Mouse (Mus musculus) hindbrain, embryonic 16.5 days (tissue): ENCODE measurements at regions not wholly inside any gene's neighbourhood (a gene's known extent, or its start where the extent isn't known, plus 50 kb on each side); places are given as distances from the start of the nearest gene placed in this dataset.

Experiments
- ATAC-seq: fragments of 200-750 bp; cut with Nextera tagmentation; 2 replicates; pipeline ENCODE4 v1.8.0; 2017; ENCODE audit warnings: moderate TSS enrichment, moderate library complexity
- H3K27ac ChIP-seq: fragments of 300-500 bp; sonication (generic); 2 replicates; pipeline ENCODE4 v1.5.1; 2014; ENCODE audit warnings: low read depth, mild to moderate bottlenecking, control low read depth, low read length, moderate library complexity
- H3K27me3 ChIP-seq: fragments of 300-500 bp; sonication (generic); replicated peaks from 2 replicates; pipeline ENCODE4 v1.6.1; 2014; ENCODE audit warnings: low read length; ENCODE audit not compliant: control insufficient read depth, insufficient read depth
- H3K36me3 ChIP-seq: fragments of 300-500 bp; sonication (generic); 2 replicates; pipeline ENCODE4 v1.6.1; 2014; ENCODE audit warnings: mild to moderate bottlenecking, low read length, moderate library complexity, mixed read lengths; ENCODE audit not compliant: control insufficient read depth, insufficient read depth
- H3K4me1 ChIP-seq: fragments of 300-500 bp; sonication (generic); 2 replicates; pipeline ENCODE4 v1.6.1; 2014; ENCODE audit warnings: low read depth, low read length; ENCODE audit not compliant: control insufficient read depth, insufficient read depth
- H3K4me2 ChIP-seq: fragments of 300-500 bp; sonication (generic); 2 replicates; pipeline ENCODE4 v1.6.1; 2014; ENCODE audit warnings: mild to moderate bottlenecking, low read length, control low read depth, moderate library complexity
- H3K4me3 ChIP-seq: fragments of 300-500 bp; sonication (generic); 2 replicates; pipeline ENCODE4 v1.5.1; 2014; ENCODE audit warnings: mild to moderate bottlenecking, low read length, control low read depth, moderate library complexity
- H3K9ac ChIP-seq: fragments of 300-500 bp; sonication (generic); 2 replicates; pipeline ENCODE4 v1.6.1; 2014; ENCODE audit warnings: low read depth, mild to moderate bottlenecking, control low read depth, low read length, moderate library complexity
- H3K9me3 ChIP-seq: fragments of 300-500 bp; sonication (generic); 2 replicates; pipeline ENCODE4 v1.6.1; 2014; ENCODE audit warnings: mild to moderate bottlenecking, low read length, moderate library complexity; ENCODE audit not compliant: control insufficient read depth
- WGBS: fragments of 180-500 bp; shearing (Covaris S2); extraction: QIAGEN DNeasy Blood & Tissue Kit; methylation state at CpG from one replicate; pipeline ENCODE4 v1.1.7; 2014; 5-methylcytosine and 5-hydroxymethylcytosine counted together

GRCm38 (mm10) chr2:47053689-47054088 lies 1760.2 kb upstream of the Acvr2a start:
- no peak for ATAC-seq
- WGBS, result 98% methylated on average over 3 of the region's 3 CpGs
- no peaks in the 10 kb centered on the region for H3K4me1 ChIP-seq

GRCm38 (mm10) chr2:47074191-47074590 lies 1739.7 kb upstream of the Acvr2a start:
- Histone ChIP-seq H3K9me3 (no peaks in the 10 kb centered on the region; the same call in 1 of the 2 replicates), H3K36me3 (no peaks in the 10 kb centered on the region), H3K9ac (no peak overlapping the region), H3K4me2 (no peak overlapping the region), H3K27me3 (no peaks in the 10 kb centered on the region), H3K4me3 (no peak overlapping the region), H3K27ac (no peak overlapping the region), H3K4me1 (no peaks in the 10 kb centered on the region)
- ATAC-seq, result no peak

More at GRCm38 (mm10) chr2:47053689-47054088, 1760.2 kb upstream of the Acvr2a start:
- H3K4me2 ChIP-seq, result no peak overlapping the region
- no peak overlapping the region for H3K9ac ChIP-seq
- no peaks in the 10 kb centered on the region for H3K27me3 ChIP-seq
- H3K4me3 ChIP-seq, result no peak overlapping the region
- no peaks in the 10 kb centered on the region for H3K36me3 ChIP-seq
- no peak overlapping the region for H3K27ac ChIP-seq
- no peaks in the 10 kb centered on the region for H3K9me3 ChIP-seq

GRCm38 (mm10) chr2:47075225-47075624 lies 1738.7 kb upstream of the Acvr2a start:
- H3K9ac ChIP-seq, result no peak overlapping the region
- no peak for ATAC-seq
- no peak overlapping the region for H3K27ac ChIP-seq
- H3K4me1 ChIP-seq, result no peaks in the 10 kb centered on the region
- no peaks in the 10 kb centered on the region for H3K27me3 ChIP-seq
- H3K4me3 ChIP-seq, result no peak overlapping the region
- 93% methylated on average over 3 of the region's 3 CpGs for WGBS
- H3K36me3 ChIP-seq, result no peaks in the 10 kb centered on the region
- no peak overlapping the region for H3K4me2 ChIP-seq
- no peaks in the 10 kb centered on the region; the same call in 1 of the 2 replicates for H3K9me3 ChIP-seq

DNA sequence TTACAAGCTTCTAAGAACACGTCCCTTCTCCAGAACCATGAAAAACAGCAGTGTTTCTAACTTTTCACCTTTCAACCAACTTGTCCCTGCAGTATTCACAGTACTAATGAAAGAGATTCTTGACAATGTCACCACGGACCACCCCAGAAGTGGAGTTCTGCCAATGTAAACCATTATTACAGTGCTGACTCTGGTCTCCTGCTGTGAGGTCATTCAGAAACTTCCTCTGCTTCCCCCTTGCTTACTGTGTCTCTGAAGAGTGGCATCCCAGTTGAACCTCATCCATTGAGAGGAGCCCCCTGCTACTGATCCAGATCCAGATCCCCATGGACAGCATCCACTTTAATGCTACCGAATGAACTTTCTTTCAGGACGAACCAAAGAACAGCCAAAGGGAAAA lies 1725.3 kb upstream of the Acvr2a start:
- no peak overlapping the region for H3K27ac ChIP-seq
- 19% methylated on average over 4 of the region's 4 CpGs for WGBS
- peak; percentile 86 for ATAC-seq
- no peaks in the 10 kb centered on the region for H3K9me3 ChIP-seq
- H3K27me3 ChIP-seq, result no peaks in the 10 kb centered on the region
- no peaks in the 10 kb centered on the region for H3K36me3 ChIP-seq
- H3K4me3 ChIP-seq, result no peak overlapping the region
- H3K4me2 ChIP-seq, result no peak overlapping the region
- no peak overlapping the region for H3K9ac ChIP-seq
- H3K4me1 ChIP-seq, result no peaks in the 10 kb centered on the region

DNA sequence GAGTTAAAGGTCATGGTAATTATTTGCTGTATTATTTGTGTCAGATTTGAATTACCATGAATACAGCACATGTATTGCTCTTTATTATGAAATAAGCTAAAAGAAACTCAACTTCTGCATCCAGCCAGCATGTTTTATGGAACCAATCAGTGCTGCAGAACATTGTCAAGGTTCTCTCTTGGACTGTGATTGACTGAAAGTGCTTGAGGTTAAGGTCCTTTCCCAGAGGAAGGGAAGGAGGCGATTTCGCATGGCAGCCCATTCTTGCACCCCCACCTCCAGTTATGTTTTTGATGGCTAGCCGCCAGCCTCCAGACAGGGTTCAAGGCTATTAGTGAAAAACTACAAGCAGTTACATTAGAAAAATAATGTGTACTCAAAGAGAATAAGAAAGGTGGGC lies 1717.9 kb upstream of the Acvr2a start:
- H3K9ac ChIP-seq, result no peak overlapping the region
- no peak for ATAC-seq
- no peaks in the 10 kb centered on the region for H3K36me3 ChIP-seq
- no peak overlapping the region for H3K4me2 ChIP-seq
- no peaks in the 10 kb centered on the region for H3K9me3 ChIP-seq
- WGBS, result 83% methylated on average over 3 of the region's 3 CpGs
- no peak overlapping the region for H3K27ac ChIP-seq
- H3K4me1 ChIP-seq, result no peaks in the 10 kb centered on the region
- no peak overlapping the region for H3K4me3 ChIP-seq
- H3K27me3 ChIP-seq, result no peaks in the 10 kb centered on the region

DNA sequence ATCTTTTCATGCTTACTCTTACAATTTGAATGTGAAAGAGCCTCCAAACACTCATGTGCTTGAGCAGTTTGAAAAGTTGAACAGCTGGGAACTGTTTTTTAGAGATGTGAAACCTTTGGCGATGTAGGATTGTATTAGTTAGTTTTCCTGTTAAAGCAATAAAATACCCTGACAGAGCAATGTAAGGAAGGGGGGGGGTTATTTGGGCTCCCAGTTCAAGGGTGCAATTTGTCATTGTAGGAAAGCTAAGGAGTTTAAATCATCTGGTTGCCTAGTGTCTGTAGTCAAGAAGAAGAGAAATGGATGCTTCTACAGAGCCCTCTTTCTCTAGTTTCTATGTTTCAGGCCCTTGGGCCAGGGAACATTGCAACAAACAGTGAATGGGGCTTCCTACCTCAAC lies 1674.5 kb upstream of the Acvr2a start:
- Histone ChIP-seq H3K9me3 (no peaks in the 10 kb centered on the region), H3K9ac (no peak overlapping the region), H3K4me2 (no peak overlapping the region), H3K4me1 (no peaks in the 10 kb centered on the region), H3K27ac (no peak overlapping the region), H3K4me3 (no peak overlapping the region), H3K27me3 (no peaks in the 10 kb centered on the region), H3K36me3 (no peaks in the 10 kb centered on the region)
- 79% methylated on average over 1 of the region's 1 CpGs for WGBS
- ATAC-seq, result no peak

DNA sequence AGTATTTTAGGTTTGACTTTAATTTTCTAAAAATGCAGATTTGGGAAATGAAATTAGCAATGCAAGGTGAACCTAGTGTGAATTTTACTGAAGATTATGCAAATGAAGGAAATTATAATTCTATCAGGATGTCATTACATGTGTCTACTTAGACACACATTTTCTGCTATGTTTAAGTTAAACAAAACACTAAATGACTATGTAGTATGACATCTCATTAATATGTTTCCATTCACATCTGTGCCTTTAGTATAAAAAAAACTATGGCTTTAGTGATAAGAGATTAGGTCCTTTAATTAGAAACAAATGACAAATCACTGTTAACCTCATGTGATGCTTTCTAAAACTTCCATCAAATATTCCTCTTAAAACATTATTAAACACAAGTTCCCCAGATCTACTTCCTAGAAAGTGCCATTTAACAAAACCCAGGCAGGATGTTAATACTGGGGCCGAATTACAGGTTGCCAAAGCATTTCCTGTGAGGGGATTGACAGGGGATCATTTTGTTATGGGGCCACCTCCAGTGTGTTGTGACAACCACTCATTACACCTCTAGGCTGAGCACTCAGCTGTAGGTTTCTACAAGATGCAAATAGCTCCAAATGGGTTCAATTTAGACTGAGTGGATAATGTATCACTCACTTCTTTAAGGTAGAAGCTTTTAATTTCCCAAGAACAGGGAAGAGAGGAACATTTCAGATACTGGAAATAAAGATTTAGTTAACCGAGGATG lies 1629.7 kb upstream of the Acvr2a start:
- Histone ChIP-seq H3K4me1 (no peaks in the 10 kb centered on the region), H3K4me3 (no peak overlapping the region), H3K9ac (no peak overlapping the region), H3K27ac (no peak overlapping the region), H3K9me3 (no peaks in the 10 kb centered on the region), H3K27me3 (no peaks in the 10 kb centered on the region), H3K36me3 (no peaks in the 10 kb centered on the region), H3K4me2 (no peak overlapping the region)
- WGBS, result 82% methylated on average over 2 of the region's 2 CpGs
- ATAC-seq, result no peak
